Mouse (Mus musculus) spleen, adult 2 months (tissue): Measurements from ENCODE around the gene Gstm7.
"Not testable (repeated sequence)": the region's sequence is repeated elsewhere in the genome, so short reads cannot be mapped to it uniquely, and the experiment has no call there.

Experiments used
- CTCF ChIP-seq: fragments of 200-500 bp; IDR thresholded peaks from 2 replicates; pipeline ENCODE4 v1.5.1; 2011; ENCODE audit warnings: mild to moderate bottlenecking, inconsistent platforms; ENCODE audit not compliant: insufficient read depth, insufficient read length, insufficient replicate concordance; ENCODE audit errors: extremely low read depth
- POLR2A ChIP-seq: fragments of 200-500 bp; IDR thresholded peaks from 2 replicates; pipeline ENCODE4 v1.6.1; 2011; ENCODE audit warnings: low read depth, low read length, inconsistent platforms

DNA sequence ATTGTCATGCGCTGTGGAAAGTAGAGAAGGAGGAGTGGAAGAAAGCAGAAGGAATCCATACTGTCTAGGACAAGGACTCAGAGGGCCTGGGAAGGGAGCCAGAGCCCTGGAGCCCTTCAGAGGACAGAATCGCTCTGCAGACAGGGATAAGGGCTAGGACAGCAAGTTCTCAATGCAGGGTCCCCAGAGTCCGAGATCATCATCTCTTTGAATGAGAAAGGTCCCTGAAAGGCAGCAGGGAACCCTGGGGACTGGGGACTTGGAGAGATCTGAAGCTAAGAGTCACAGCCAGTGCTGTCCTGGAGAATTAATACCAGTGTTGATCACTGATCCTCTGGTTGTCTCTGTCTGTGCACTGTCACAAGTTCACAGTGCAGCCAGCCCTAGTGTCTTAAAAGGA, 39.5 kb upstream of the Gstm7 start:
- TF ChIP-seq CTCF, POLR2A: not testable (repeated sequence)
